Mouse (Mus musculus): ENCODE results near the gene Lyrm7. TPM values are rescaled to one million over a fixed set of nuclear protein-coding genes. Genes with fewer than 3 reads are reported as not detected.
"Not testable (repeated sequence)": the region's sequence is repeated elsewhere in the genome, so short reads cannot be mapped to it uniquely, and the experiment has no call there.

Gene Lyrm7
- total RNA-seq, 2 experiments from 2014 or later = 15.8 to 21.1 TPM

GRCm38 (mm10) chr11:54881051-54881474 is 20.3 kb upstream of the Lyrm7 start:
- no peak for DNase-seq

GRCm38 (mm10) chr11:54879922-54880321 is 19.2 kb upstream of the Lyrm7 start:
- no peak for DNase-seq

GRCm38 (mm10) chr11:54879434-54879833 is 18.7 kb upstream of the Lyrm7 start:
- peak; percentile 36 for DNase-seq

GRCm38 (mm10) chr11:54878893-54879292 is 18.2 kb upstream of the Lyrm7 start:
- DNase-seq = no peak

GRCm38 (mm10) chr11:54876031-54876430 is 15.3 kb upstream of the Lyrm7 start:
- DNase-seq = no peak

- no peak for DNase-seq
These were observed 11.3 kb upstream of the Lyrm7 start for GRCm38 (mm10) chr11:54871831-54872537.

- DNase-seq = no peak
These were observed 8.6 kb upstream of the Lyrm7 start for GRCm38 (mm10) chr11:54869318-54869717.

GRCm38 (mm10) chr11:54868445-54868844 is 7.7 kb upstream of the Lyrm7 start:
- no peak for DNase-seq

GRCm38 (mm10) chr11:54867903-54868434 is 7.3 kb upstream of the Lyrm7 start:
- DNase-seq = no peak

GRCm38 (mm10) chr11:54867049-54867385 is 6.3 kb upstream of the Lyrm7 start:
- DNase-seq = no peak

GRCm38 (mm10) chr11:54866119-54867048 is 5.7 kb upstream of the Lyrm7 start, which contains the start of gene Hint1:
Hint1 (plus strand) TSS chr11:54866383.
- peak; percentile 93 for DNase-seq

- DNase-seq = no peak
These were observed 4.8 kb upstream of the Lyrm7 start for GRCm38 (mm10) chr11:54865330-54866085.

GRCm38 (mm10) chr11:54862621-54863520 is 2.2 kb upstream of the Lyrm7 start:
- DNase-seq = peak; percentile 34

- DNase-seq = no peak
These were observed 1.0 kb upstream of the Lyrm7 start for GRCm38 (mm10) chr11:54861471-54862420.

- no peak for DNase-seq
These were observed 1.2 kb downstream of the Lyrm7 start for GRCm38 (mm10) chr11:54859322-54860165.

- not testable (repeated sequence) for DNase-seq
These were observed 1.8 kb downstream of the Lyrm7 start for GRCm38 (mm10) chr11:54858880-54859279.

- no peak for DNase-seq
These were observed 9.1 kb downstream of the Lyrm7 start for GRCm38 (mm10) chr11:54851656-54852055.

GRCm38 (mm10) chr11:54849961-54850758 is 10.6 kb downstream of the Lyrm7 start:
- DNase-seq = no peak

Measured in gastrocnemius, postnatal 10 days (tissue).